In genomic region chr11:67644632-67645149, GRCm38 (mm10) we compare ENCODE assay signal across 25 mouse cellular contexts. TPM values are rescaled to one million over a fixed set of nuclear protein-coding genes. Genes with fewer than 3 reads are reported as not detected.
DNase-seq lines count a peak whose midpoint lies in the region; ATAC-seq and TF ChIP-seq lines count a peak whose summit lies in the region.
"Had no signal": no experiment of that assay in that cellular context is flagged by ENCODE, and none has a peak within 500 bp of the region (broad histone marks: within the 10 kb centered on the region; RNA-seq: fewer than 3 reads in every experiment).

No protein-coding gene starts in this region.

- H3K9me3 ChIP-seq in heart, postnatal 0 days (replicated peaks; ENCODE audit: control insufficient read depth, low read length): no peaks in the 10 kb centered on the region
- no peaks in the 10 kb centered on the region for H3K9me3 ChIP-seq in kidney, embryonic 14.5 days (ENCODE audit: control insufficient read depth, low read length)
- H3K9me3 ChIP-seq in lung, postnatal 0 days (ENCODE audit: low read length): no peaks in the 10 kb centered on the region
- H3K9me3 ChIP-seq: embryonic facial prominence, embryonic 10.5 days; forebrain, embryonic 10.5 days; heart, embryonic 13.5 days; hindbrain, embryonic 13.5 days had no signal

- H3K36me3 ChIP-seq in heart, postnatal 0 days (replicated peaks; ENCODE audit: control insufficient read depth, insufficient read depth, low read length): no peaks in the 10 kb centered on the region
- no peaks in the 10 kb centered on the region for H3K36me3 ChIP-seq in kidney, embryonic 14.5 days (ENCODE audit: control insufficient read depth, insufficient read depth, low read length)
- H3K36me3 ChIP-seq in lung, postnatal 0 days (ENCODE audit: insufficient read depth, low read length): no peaks in the 10 kb centered on the region
- H3K36me3 ChIP-seq: embryonic facial prominence, embryonic 10.5 days; forebrain, embryonic 10.5 days; heart, embryonic 13.5 days; hindbrain, embryonic 13.5 days had no signal

- no peak overlapping the region for H3K4me3 ChIP-seq in heart, postnatal 0 days (ENCODE audit: low read depth, low read length)
- no peak overlapping the region for H3K4me3 ChIP-seq in kidney, embryonic 14.5 days (ENCODE audit: low read length)
- no peak overlapping the region for H3K4me3 ChIP-seq in lung, postnatal 0 days (ENCODE audit: low read depth, low read length)
- H3K4me3 ChIP-seq: embryonic facial prominence, embryonic 10.5 days; erythroblast, embryonic 14.5 days; forebrain, embryonic 10.5 days; gastrocnemius, adult 2 months; heart, embryonic 13.5 days; hindbrain, embryonic 13.5 days had no signal

- no peak for TF ChIP-seq EP300 in heart, postnatal 0 days (IDR thresholded peaks at IDR 0.05; ENCODE audit: low read depth)
- peak; percentile 28 for TF ChIP-seq EP300 in lung, postnatal 0 days (IDR thresholded peaks at IDR 0.05)

- ATAC-seq in heart, postnatal 0 days (ENCODE audit: insufficient read depth, low read depth): no peak
- no peak for ATAC-seq in kidney, embryonic 14.5 days (ENCODE audit: low FRiP score, low TSS enrichment)
- peak; percentile 75 for ATAC-seq in lung, postnatal 0 days
- ATAC-seq: forebrain, embryonic 14.5 days had no signal

- H3K27me3 ChIP-seq in heart, postnatal 0 days (ENCODE audit: control insufficient read depth, insufficient read depth, low read length): no peaks in the 10 kb centered on the region
- H3K27me3 ChIP-seq in kidney, embryonic 14.5 days (ENCODE audit: control insufficient read depth, insufficient read depth, low read length): no peaks in the 10 kb centered on the region
- no peaks in the 10 kb centered on the region for H3K27me3 ChIP-seq in lung, postnatal 0 days (replicated peaks; ENCODE audit: insufficient read depth, low read length)
- H3K27me3 ChIP-seq: heart, embryonic 13.5 days; hindbrain, embryonic 13.5 days had no signal

- DNase-seq in heart, postnatal 0 days (ENCODE audit: low spot score): peak; percentile 10
- DNase-seq in heart, postnatal 14 days: no peak
- peak; percentile 32 for DNase-seq in kidney, postnatal 10 days
- DNase-seq in lung, postnatal 0 days (ENCODE audit: low spot score): peak; percentile 38
- no peak for DNase-seq in lung, postnatal 36 days
- no peak for DNase-seq in adrenal gland, postnatal 4 days (ENCODE audit: low spot score in 2 of 2)
- DNase-seq: adrenal gland, adult 2 months; adrenal gland, postnatal 25 days; cerebellum, adult 2 months; cerebellum, postnatal 10 days; gastrocnemius, adult 2 months; gastrocnemius, postnatal 36 days; heart, adult 11 months; heart, postnatal 10 days had no signal

- no peak for TF ChIP-seq CTCF in heart, postnatal 0 days (IDR thresholded peaks at IDR 0.05; ENCODE audit: low read depth)
- TF ChIP-seq CTCF in lung, postnatal 0 days (IDR thresholded peaks at IDR 0.05): no peak

- H3K4me2 ChIP-seq in heart, postnatal 0 days (ENCODE audit: low read depth, low read length): no peak overlapping the region
- no peak overlapping the region for H3K4me2 ChIP-seq in kidney, embryonic 14.5 days (replicated peaks; ENCODE audit: low read depth, low read length)
- H3K4me2 ChIP-seq in lung, postnatal 0 days (replicated peaks; ENCODE audit: low read depth, low read length): no peak overlapping the region
- H3K4me2 ChIP-seq: heart, embryonic 13.5 days; hindbrain, embryonic 13.5 days had no signal

- 50% methylated on average over 6 of the region's 6 CpGs for WGBS in heart, postnatal 0 days
- WGBS in kidney, embryonic 14.5 days: 81% methylated on average over 6 of the region's 6 CpGs
- 58% methylated on average over 6 of the region's 6 CpGs for WGBS in lung, postnatal 0 days

- H3K27ac ChIP-seq in heart, postnatal 0 days (ENCODE audit: low read depth): no peak overlapping the region
- H3K27ac ChIP-seq in kidney, embryonic 14.5 days (ENCODE audit: low read depth, low read length): no peak overlapping the region
- no peak overlapping the region for H3K27ac ChIP-seq in lung, postnatal 0 days (ENCODE audit: low read length)
- H3K27ac ChIP-seq: embryonic facial prominence, embryonic 10.5 days; forebrain, embryonic 10.5 days; gastrocnemius, adult 2 months; heart, embryonic 13.5 days; hindbrain, embryonic 13.5 days had no signal

- no peak overlapping the region for H3K9ac ChIP-seq in heart, postnatal 0 days (replicated peaks; ENCODE audit: low read depth, low read length)
- H3K9ac ChIP-seq in kidney, embryonic 14.5 days (ENCODE audit: low read depth, low read length): no peak overlapping the region
- H3K9ac ChIP-seq in lung, postnatal 0 days (replicated peaks; ENCODE audit: low read depth): no peak overlapping the region
- H3K9ac ChIP-seq: heart, embryonic 13.5 days; hindbrain, embryonic 13.5 days had no signal

- H3K4me1 ChIP-seq in heart, postnatal 0 days (ENCODE audit: control insufficient read depth, insufficient read depth): no peaks in the 10 kb centered on the region
- no peaks in the 10 kb centered on the region for H3K4me1 ChIP-seq in kidney, embryonic 14.5 days (ENCODE audit: control insufficient read depth, insufficient read depth, low read length)
- no peaks in the 10 kb centered on the region; the same call in 1 of the 2 replicates for H3K4me1 ChIP-seq in lung, postnatal 0 days (ENCODE audit: insufficient read depth, low read depth, low read length)
- H3K4me1 ChIP-seq: embryonic facial prominence, embryonic 10.5 days; forebrain, embryonic 10.5 days; heart, embryonic 13.5 days had no signal

- intact Hi-C loops in heart, postnatal 14 days (cut with DNase I): loop anchor here (5.0 kb wide), 2 partner anchors 107 to 127 kb away; no protein-coding TSS in a partner anchor

RNA-seq across cellular contexts. Expression of gene Rcvrn, which starts 50.4 kb away (rescaled TPM):
- total RNA-seq in heart, postnatal 0 days (2014; rRNA removed; ENCODE audit: low replicate concordance): not detected in 2 replicates
- not detected in 2 replicates for polyA plus RNA-seq in heart, postnatal 0 days (2015; fragmentation: Nextera tagmentation; extraction: Ambion mirVana)
- total RNA-seq in heart, postnatal 14 days (2021): not detected
- not detected in 2 replicates for polyA plus RNA-seq in kidney, embryonic 14.5 days (2014; fragmentation: Nextera tagmentation; extraction: Ambion mirVana)
- not detected in 2 replicates for polyA plus RNA-seq in lung, postnatal 0 days (2015; fragmentation: Nextera tagmentation; extraction: Ambion mirVana)
- not detected for total RNA-seq in adrenal gland, postnatal 4 days (2021)
- total RNA-seq: adrenal gland, postnatal 25 days; gastrocnemius, adult 2 months; gastrocnemius, postnatal 36 days; heart, postnatal 10 days; hematopoietic stem cell, adult 5-6 weeks; MEL had no signal
- polyA plus RNA-seq: adrenal gland, adult 2 months; C2C12; embryonic facial prominence, embryonic 10.5 days; embryonic facial prominence, embryonic 14.5 days; erythroblast, embryonic 14.5 days; forebrain, embryonic 10.5 days; forebrain, embryonic 14.5 days; heart, embryonic 13.5 days; hindbrain, embryonic 13.5 days had no signal

Comparison
In these comparisons a context has a peak if more than half of its experiments do, and no peak if none do; other contexts are left out.
1. DNase-seq: peak in heart, postnatal 0 days (single experiment), kidney, postnatal 10 days (single experiment) and lung, postnatal 0 days (single experiment); none in heart, postnatal 14 days (0 of 2), lung, postnatal 36 days (single experiment) and adrenal gland, postnatal 4 days (0 of 2).